Mouse (Mus musculus) hindbrain, postnatal 0 days (tissue): ENCODE data around the gene Kif24. TPM values are rescaled to one million over a fixed set of nuclear protein-coding genes. Genes with fewer than 3 reads are reported as not detected.
"Not testable (repeated sequence)": the region's sequence is repeated elsewhere in the genome, so short reads cannot be mapped to it uniquely, and the experiment has no call there.

Experiments used
- ATAC-seq: fragments of 200-750 bp; cut with Nextera tagmentation; 2 replicates; pipeline ENCODE4 v1.8.0; 2017; ENCODE audit warnings: mild to moderate bottlenecking, moderate TSS enrichment, moderate library complexity
- DNase-seq: peaks from one replicate; pipeline ENCODE4 v3.0.0-alpha.2; 2015; ENCODE audit warnings: low spot score
- H3K27ac ChIP-seq: fragments of 300-500 bp; sonication (generic); 2 replicates; pipeline ENCODE4 v1.5.1; 2014; ENCODE audit warnings: mild to moderate bottlenecking
- H3K27me3 ChIP-seq: fragments of 300-500 bp; sonication (generic); 2 replicates; pipeline ENCODE4 v1.6.1; 2014; ENCODE audit warnings: low read length, mixed read lengths; ENCODE audit not compliant: insufficient read depth
- H3K36me3 ChIP-seq: fragments of 300-500 bp; sonication (generic); 2 replicates; pipeline ENCODE4 v1.6.1; 2014; ENCODE audit warnings: low read length, mixed read lengths; ENCODE audit not compliant: insufficient read depth
- H3K4me1 ChIP-seq: fragments of 300-500 bp; sonication (generic); 2 replicates; pipeline ENCODE4 v1.6.1; 2014; ENCODE audit warnings: antibody characterized with exemption, low read length, mixed read lengths; ENCODE audit not compliant: insufficient read depth
- H3K4me2 ChIP-seq: fragments of 300-500 bp; sonication (generic); 2 replicates; pipeline ENCODE4 v1.6.1; 2014; ENCODE audit warnings: low read depth, mild to moderate bottlenecking, low read length, moderate library complexity, mixed read lengths
- H3K4me3 ChIP-seq: fragments of 300-500 bp; sonication (generic); 2 replicates; pipeline ENCODE4 v1.5.1; 2014; ENCODE audit warnings: low read length
- H3K9ac ChIP-seq: fragments of 300-500 bp; sonication (generic); replicated peaks from 2 replicates; pipeline ENCODE4 v1.6.1; 2014; ENCODE audit warnings: mild to moderate bottlenecking, low read length, moderate library complexity, mixed read lengths
- H3K9me3 ChIP-seq: fragments of 300-500 bp; sonication (generic); 2 replicates; pipeline ENCODE4 v1.6.1; 2016; ENCODE audit warnings: low read length, mixed read lengths
- CTCF ChIP-seq: IDR thresholded peaks from 2 replicates; pipeline ENCODE4 v1.5.1; 2016; ENCODE audit warnings: antibody characterized with exemption, control low read depth, low read depth
- WGBS: fragments of 180-500 bp; shearing (Covaris S2); extraction: QIAGEN DNeasy Blood & Tissue Kit; methylation state at CpG from one replicate; pipeline ENCODE4 v1.1.7; 2014; 5-methylcytosine and 5-hydroxymethylcytosine counted together
- polyA plus RNA-seq: library from polyadenylated mRNA; unstranded; fragments of >200 nt; fragmentation: Nextera tagmentation; extraction: Ambion mirVana; gene quantifications from 2 replicates; pipeline ENCODE4 v1.2.1, GENCODE M21; 2015
- total RNA-seq: library from RNA; depleted of rRNA; stranded (reverse); fragments of >200 nt; gene quantifications from 2 replicates; pipeline ENCODE4 v1.2.3, GENCODE M21; 2014

Kif24 gene
- total and polyA plus RNA-seq, 2 experiments from 2014 or later, result 2.3 to 4.2 TPM

DNA sequence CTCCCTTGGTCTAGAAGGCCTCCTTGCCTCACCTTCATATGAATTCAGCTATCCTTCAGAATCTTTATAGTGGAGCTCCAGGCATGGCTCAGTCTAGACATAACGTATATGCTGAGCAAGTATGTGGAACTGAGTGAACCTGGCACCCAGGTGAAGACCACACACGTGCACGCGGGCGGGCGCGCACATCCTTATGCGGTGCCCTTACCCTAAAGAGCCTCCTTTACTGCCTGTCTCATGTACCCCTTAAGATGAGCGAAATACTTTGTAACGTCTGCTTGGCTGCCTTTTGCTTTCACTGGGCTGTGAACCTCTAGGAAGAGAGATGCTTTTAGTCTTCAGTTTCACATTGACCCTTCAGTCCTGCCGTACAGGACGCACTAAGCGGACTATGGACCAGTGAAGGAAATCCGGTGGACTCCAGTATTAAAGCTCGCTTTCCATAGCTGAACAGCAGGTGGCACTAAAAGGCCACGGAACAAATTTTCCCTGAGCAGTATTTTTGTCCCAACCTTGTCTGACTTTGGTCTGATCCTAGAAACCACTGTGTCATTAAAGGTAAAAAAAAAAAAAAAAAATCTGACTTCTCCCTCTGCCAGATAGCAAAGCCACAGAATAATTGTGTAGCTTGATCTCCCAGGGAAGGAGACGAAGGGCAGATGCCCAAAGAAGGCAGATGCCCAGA, 3.9 kb upstream of the Kif24 start:
- Histone ChIP-seq H3K4me3 (no peak overlapping the region), H3K27me3 (no peaks in the 10 kb centered on the region), H3K9ac (no peak overlapping the region), H3K9me3 (no peaks in the 10 kb centered on the region), H3K27ac (no peak overlapping the region), H3K4me2 (no peak overlapping the region), H3K4me1 (no peaks in the 10 kb centered on the region), H3K36me3 (no peaks in the 10 kb centered on the region)
- peak; percentile 81 for TF ChIP-seq CTCF
- no peak for ATAC-seq
- WGBS, result 53% methylated on average over 17 of the region's 17 CpGs
- peak; percentile 89 for DNase-seq

GRCm38 (mm10) chr4:41465287-41465665, 589 bp upstream of the Kif24 start:
- 2% methylated on average over 17 of the region's 17 CpGs for WGBS
- Histone ChIP-seq H3K9ac (peak overlapping the region; percentile 52), H3K4me3 (peak overlapping the region; percentile 74), H3K36me3 (no peaks in the 10 kb centered on the region), H3K9me3 (no peaks in the 10 kb centered on the region), H3K4me1 (no peaks in the 10 kb centered on the region), H3K27ac (peak overlapping the region; percentile 65; the same call in 1 of the 2 replicates), H3K4me2 (peak overlapping the region; percentile 58), H3K27me3 (no peaks in the 10 kb centered on the region)
- ATAC-seq, result peak; percentile 11
- TF ChIP-seq CTCF, result peak; percentile 33
- DNase-seq, result peak; percentile 58

GRCm38 (mm10) chr4:41463051-41463738, 1.5 kb downstream of the Kif24 start:
- 86% methylated on average over 3 of the region's 3 CpGs for WGBS
- not testable (repeated sequence) for DNase-seq, H3K9ac ChIP-seq, H3K9me3 ChIP-seq, ATAC-seq, H3K4me3 ChIP-seq, H3K36me3 ChIP-seq, H3K27ac ChIP-seq, H3K27me3 ChIP-seq, H3K4me1 ChIP-seq
- peak overlapping the region; percentile 73; the same call in 1 of the 2 replicates for H3K4me2 ChIP-seq

GRCm38 (mm10) chr4:41460690-41461089, 4.0 kb downstream of the Kif24 start:
- Histone ChIP-seq H3K27me3 (no peaks in the 10 kb centered on the region), H3K4me2 (no peak overlapping the region), H3K9me3 (no peaks in the 10 kb centered on the region), H3K4me1 (no peaks in the 10 kb centered on the region), H3K36me3 (no peaks in the 10 kb centered on the region), H3K4me3 (no peak overlapping the region), H3K27ac (no peak overlapping the region), H3K9ac (no peak overlapping the region)
- ATAC-seq (no peak), DNase-seq (no peak)
- 95% methylated on average over 1 of the region's 1 CpGs for WGBS
- no peak for TF ChIP-seq CTCF

DNA sequence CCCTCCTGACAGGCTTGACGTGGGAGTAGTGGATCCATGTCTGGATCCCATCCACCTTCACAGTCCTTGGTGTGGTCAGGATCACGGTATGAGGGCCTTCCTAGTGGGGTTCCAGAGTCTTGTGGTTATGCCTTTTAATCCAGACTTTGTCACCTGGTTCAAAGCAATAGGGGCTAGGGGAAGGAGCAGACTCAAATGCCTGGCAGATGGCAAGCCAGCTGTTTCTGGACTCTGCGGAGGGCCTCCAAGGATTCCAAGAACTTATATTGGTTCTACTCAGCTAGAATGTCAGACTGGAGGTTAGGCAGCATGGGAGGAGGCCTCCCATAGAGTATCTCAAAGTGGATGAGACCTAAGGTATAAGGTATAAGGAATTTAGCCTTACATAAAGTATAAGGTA, 17.1 kb downstream of the Kif24 start:
- 94% methylated on average over 3 of the region's 3 CpGs for WGBS
- H3K4me1 ChIP-seq, result no peaks in the 10 kb centered on the region
- ATAC-seq (no peak), DNase-seq (no peak)
- H3K27ac ChIP-seq, result no peak overlapping the region
- no peak for TF ChIP-seq CTCF
- H3K4me2 ChIP-seq, result no peak overlapping the region
- H3K4me3 ChIP-seq, result no peak overlapping the region
- no peaks in the 10 kb centered on the region for H3K9me3 ChIP-seq
- H3K27me3 ChIP-seq, result no peaks in the 10 kb centered on the region
- no peak overlapping the region for H3K9ac ChIP-seq
- no peaks in the 10 kb centered on the region for H3K36me3 ChIP-seq

- no peak for TF ChIP-seq CTCF
- Histone ChIP-seq H3K4me1 (no peaks in the 10 kb centered on the region), H3K9me3 (no peaks in the 10 kb centered on the region), H3K4me2 (no peak overlapping the region), H3K4me3 (no peak overlapping the region), H3K27me3 (no peaks in the 10 kb centered on the region), H3K36me3 (no peaks in the 10 kb centered on the region), H3K27ac (no peak overlapping the region), H3K9ac (no peak overlapping the region)
- ATAC-seq (no peak), DNase-seq (no peak)
- 73% methylated on average over 4 of the region's 4 CpGs for WGBS
Measured at GRCm38 (mm10) chr4:41442790-41443302, 21.8 kb downstream of the Kif24 start.

- no peaks in the 10 kb centered on the region for H3K4me1 ChIP-seq
- no peak overlapping the region for H3K9ac ChIP-seq
- H3K9me3 ChIP-seq, result no peaks in the 10 kb centered on the region
- no peak overlapping the region for H3K4me2 ChIP-seq
- TF ChIP-seq CTCF, result no peak
- no peaks in the 10 kb centered on the region for H3K36me3 ChIP-seq
- ATAC-seq (no peak), DNase-seq (no peak)
- 84% methylated on average over 5 of the region's 5 CpGs for WGBS
- H3K27me3 ChIP-seq, result no peaks in the 10 kb centered on the region
- no peak overlapping the region for H3K27ac ChIP-seq
- no peak overlapping the region for H3K4me3 ChIP-seq
Measured at GRCm38 (mm10) chr4:41438931-41439330, 25.8 kb downstream of the Kif24 start.
